Comparison of ENCODE assay signal across 9 mouse cellular contexts in the genomic region with DNA sequence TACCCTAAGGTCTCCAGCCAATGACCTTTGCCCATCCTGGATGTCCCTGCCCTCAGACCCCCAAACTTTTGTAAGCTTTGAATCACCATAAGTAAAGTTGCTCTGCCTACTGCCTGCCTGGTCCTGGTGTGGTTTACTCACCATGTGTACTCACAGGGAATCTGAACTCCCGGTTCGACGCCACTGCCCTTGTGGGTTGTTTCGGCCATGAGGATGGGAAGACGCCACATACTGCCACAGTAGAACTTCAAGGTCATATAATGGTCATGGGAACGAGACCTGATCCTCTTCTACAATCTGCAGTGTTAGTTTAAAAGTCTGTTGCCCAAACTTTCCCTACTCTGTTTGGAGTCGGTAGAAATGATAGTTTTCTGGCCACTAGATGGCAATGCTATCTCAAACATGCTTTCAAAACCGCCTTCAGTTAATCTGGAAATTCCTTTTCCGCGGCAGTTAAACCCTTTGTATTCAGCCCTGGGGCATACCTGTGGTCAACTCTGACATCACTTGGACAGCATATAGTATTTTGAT. TPM values are rescaled to one million over a fixed set of nuclear protein-coding genes. Genes with fewer than 3 reads are reported as not detected.
DNase-seq lines count a peak whose midpoint lies in the region; ATAC-seq and TF ChIP-seq lines count a peak whose summit lies in the region.
"Had no signal": no experiment of that assay in that cellular context is flagged by ENCODE, and none has a peak within 500 bp of the region (broad histone marks: within the 10 kb centered on the region; RNA-seq: fewer than 3 reads in every experiment).

No protein-coding gene starts in this region.

- TF ChIP-seq EP300 in ES-Bruce4 (IDR thresholded peaks at IDR 0.05; ENCODE audit: insufficient read depth, low read depth, low read length): no peak

- H3K4me2 ChIP-seq in hindbrain, embryonic 15.5 days: peak overlapping the region; percentile 38; the same call in 1 of the 2 replicates
- H3K4me2 ChIP-seq in liver, embryonic 12.5 days: peak overlapping the region; percentile 40; the same call in 1 of the 2 replicates

- no peak overlapping the region for H3K9ac ChIP-seq in ES-Bruce4 (ENCODE audit: low read depth, poor library complexity, severe bottlenecking)
- peak overlapping the region; percentile 22; the same call in 1 of the 2 replicates for H3K9ac ChIP-seq in hindbrain, embryonic 15.5 days
- no peak overlapping the region for H3K9ac ChIP-seq in liver, embryonic 12.5 days

- H3K4me3 ChIP-seq in gastrocnemius, adult 2 months: no peak overlapping the region
- H3K4me3 ChIP-seq in ES-Bruce4 (ENCODE audit: low read depth, low read length): no peak overlapping the region
- H3K4me3 ChIP-seq in hindbrain, embryonic 15.5 days: no peak overlapping the region
- peak overlapping the region; percentile 23; the same call in 1 of the 2 replicates for H3K4me3 ChIP-seq in liver, embryonic 12.5 days
- no peak overlapping the region for H3K4me3 ChIP-seq in thymus, adult 2 months (ENCODE audit: control insufficient read depth, insufficient read depth, low read length)

- no peak for TF ChIP-seq POLR2A in ES-Bruce4 (IDR thresholded peaks at IDR 0.05; ENCODE audit: insufficient read depth, low read length)
- TF ChIP-seq POLR2A in thymus, adult 2 months (IDR thresholded peaks at IDR 0.05; ENCODE audit: control insufficient read depth, extremely low read depth, insufficient read depth, low read length, poor library complexity): no peak

- peak; percentile 47 for TF ChIP-seq CTCF in gastrocnemius, adult 2 months (IDR thresholded peaks at IDR 0.05)
- peak; percentile 3 for TF ChIP-seq CTCF in ES-Bruce4 (IDR thresholded peaks at IDR 0.05; ENCODE audit: low read depth, low read length)
- no peak for TF ChIP-seq CTCF in thymus, adult 2 months (IDR thresholded peaks at IDR 0.05; ENCODE audit: borderline replicate concordance, control insufficient read depth, extremely low read depth, insufficient read depth, low read length, poor library complexity)

- no peaks in the 10 kb centered on the region for H3K4me1 ChIP-seq in ES-Bruce4 (ENCODE audit: control insufficient read depth, insufficient read depth, low read length)
- no peaks in the 10 kb centered on the region for H3K4me1 ChIP-seq in hindbrain, embryonic 15.5 days (replicated peaks)
- H3K4me1 ChIP-seq in liver, embryonic 12.5 days: no peaks in the 10 kb centered on the region
- H3K4me1 ChIP-seq in thymus, adult 2 months (replicated peaks; ENCODE audit: control insufficient read depth, insufficient read depth, low read length): no peaks in the 10 kb centered on the region

- peak; percentile 71; the same call in 1 of the 2 replicates for ATAC-seq in hindbrain, embryonic 15.5 days (ENCODE audit: low FRiP score, low read depth)
- ATAC-seq in liver, embryonic 12.5 days: peak; percentile 54; the same call in 1 of the 2 replicates
- no peak for ATAC-seq in megakaryocyte-erythroid progenitor cell, adult 5-6 weeks (replicated peaks; ENCODE audit: low FRiP score, low TSS enrichment, poor library complexity, severe bottlenecking)

- no peaks in the 10 kb centered on the region; the same call in 1 of the 2 replicates for H3K27me3 ChIP-seq in ES-Bruce4 (ENCODE audit: control insufficient read depth, insufficient read depth, low read length, poor library complexity, severe bottlenecking)
- no peaks in the 10 kb centered on the region for H3K27me3 ChIP-seq in hindbrain, embryonic 15.5 days
- no peaks in the 10 kb centered on the region for H3K27me3 ChIP-seq in liver, embryonic 12.5 days (replicated peaks)
- no peaks in the 10 kb centered on the region for H3K27me3 ChIP-seq in thymus, adult 2 months (ENCODE audit: control insufficient read depth, insufficient read depth, low read length)

- H3K36me3 ChIP-seq in ES-Bruce4 (ENCODE audit: control insufficient read depth, insufficient read depth, low read length, poor library complexity, severe bottlenecking): no peaks in the 10 kb centered on the region
- no peaks in the 10 kb centered on the region for H3K36me3 ChIP-seq in hindbrain, embryonic 15.5 days
- no peaks in the 10 kb centered on the region for H3K36me3 ChIP-seq in liver, embryonic 12.5 days
- no peaks in the 10 kb centered on the region for H3K36me3 ChIP-seq in thymus, adult 2 months (ENCODE audit: control insufficient read depth, insufficient read depth, low read length)

- 47% methylated on average over 10 of the region's 10 CpGs for WGBS in hindbrain, embryonic 15.5 days
- 36% methylated on average over 10 of the region's 10 CpGs for WGBS in liver, embryonic 12.5 days (ENCODE audit: insufficient replicate concordance)
- WGBS in thymus, adult 2 months: 49% methylated on average over 10 of the region's 10 CpGs

- DNase-seq in gastrocnemius, adult 2 months: no peak
- DNase-seq in gastrocnemius, postnatal 10 days: no peak
- DNase-seq in embryo, embryonic 11.5 days (ENCODE audit: low read depth, low spot score): peak; percentile 41
- DNase-seq in thymus, adult 2 months: no peak

- intact Hi-C loops in gastrocnemius, adult 2 months (cut with DNase I): no loop called here

- H3K27ac ChIP-seq in gastrocnemius, adult 2 months: no peak overlapping the region
- H3K27ac ChIP-seq in ES-Bruce4 (ENCODE audit: insufficient read depth, low read length): no peak overlapping the region
- no peak overlapping the region for H3K27ac ChIP-seq in hindbrain, embryonic 15.5 days (replicated peaks)
- no peak overlapping the region for H3K27ac ChIP-seq in liver, embryonic 12.5 days
- no peak overlapping the region for H3K27ac ChIP-seq in thymus, adult 2 months (ENCODE audit: control insufficient read depth, insufficient read depth, low read length)
- H3K27ac ChIP-seq: macrophage had no signal

- no peaks in the 10 kb centered on the region for H3K9me3 ChIP-seq in ES-Bruce4 (replicated peaks; ENCODE audit: control insufficient read depth, insufficient read depth, low read length, poor library complexity, severe bottlenecking)
- H3K9me3 ChIP-seq in hindbrain, embryonic 15.5 days: no peaks in the 10 kb centered on the region
- no peaks in the 10 kb centered on the region for H3K9me3 ChIP-seq in liver, embryonic 12.5 days (replicated peaks)

RNA-seq across cellular contexts. Expression of a gene that starts 2.1 kb away (rescaled TPM):
- not detected for total RNA-seq in gastrocnemius, adult 2 months (2021)
- total RNA-seq in gastrocnemius, postnatal 10 days (2021): not detected
- not detected in 2 replicates for polyA plus RNA-seq in ES-Bruce4 (2011; ENCODE audit: insufficient read depth, insufficient read length, low read depth, missing spikeins)
- polyA plus RNA-seq in hindbrain, embryonic 15.5 days (2015; fragmentation: Nextera tagmentation; extraction: Ambion mirVana): 0.06 TPM in 1 of 2 replicates, not detected in the other
- 0.71 and 0.88 TPM in 2 replicates for polyA plus RNA-seq in liver, embryonic 12.5 days (2016; fragmentation: Nextera tagmentation; extraction: Ambion mirVana)
- not detected in 2 replicates for total RNA-seq in megakaryocyte-erythroid progenitor cell, adult 5-6 weeks (2014; fragmentation: Nextera tagmentation)
- total RNA-seq in megakaryocyte-erythroid progenitor cell, adult 5-6 weeks (2017): not detected in 2 replicates
- polyA plus RNA-seq in thymus, adult 2 months (2012; rRNA removed): 0.18 TPM in 1 of 2 replicates, not detected in the other
- polyA plus RNA-seq: macrophage had no signal

RNA-seq across cellular contexts. Expression of a gene that starts 35.5 kb away (rescaled TPM):
- not detected for total RNA-seq in gastrocnemius, adult 2 months (2021)
- not detected for total RNA-seq in gastrocnemius, postnatal 10 days (2021)
- polyA plus RNA-seq in ES-Bruce4 (2011; ENCODE audit: insufficient read depth, insufficient read length, low read depth, missing spikeins): not detected in 2 replicates
- polyA plus RNA-seq in hindbrain, embryonic 15.5 days (2015; fragmentation: Nextera tagmentation; extraction: Ambion mirVana): 0.12 TPM in 1 of 2 replicates, not detected in the other
- polyA plus RNA-seq in liver, embryonic 12.5 days (2016; fragmentation: Nextera tagmentation; extraction: Ambion mirVana): 11.0 and 11.7 TPM in 2 replicates
- not detected in 2 replicates for total RNA-seq in megakaryocyte-erythroid progenitor cell, adult 5-6 weeks (2014; fragmentation: Nextera tagmentation)
- total RNA-seq in megakaryocyte-erythroid progenitor cell, adult 5-6 weeks (2017): not detected in 2 replicates
- polyA plus RNA-seq in thymus, adult 2 months (2012; rRNA removed): 0.08 and 0.70 TPM in 2 replicates
- polyA plus RNA-seq: macrophage had no signal
